Mouse (Mus musculus) adrenal gland, adult 18-20 months (tissue): ENCODE results near the gene Ehd4. TPM values are rescaled to one million over a fixed set of nuclear protein-coding genes. Genes with fewer than 3 reads are reported as not detected.

Source experiments
- DNase-seq, 2 experiments: peaks; one replicate each; pipeline ENCODE4 v3.0.0; 2021 to 2022; ENCODE audit warnings: low spot score in 2 of 2
- total RNA-seq, 2 experiments: library from RNA; stranded (reverse); gene quantifications; 1 replicate in 1 of 2; 2 replicates in 1 of 2; pipeline ENCODE4 v1.2.3; 2021

Ehd4 gene
- total RNA-seq, 2 experiments from 2014 or later = 34.4 to 39.2 TPM

DNA sequence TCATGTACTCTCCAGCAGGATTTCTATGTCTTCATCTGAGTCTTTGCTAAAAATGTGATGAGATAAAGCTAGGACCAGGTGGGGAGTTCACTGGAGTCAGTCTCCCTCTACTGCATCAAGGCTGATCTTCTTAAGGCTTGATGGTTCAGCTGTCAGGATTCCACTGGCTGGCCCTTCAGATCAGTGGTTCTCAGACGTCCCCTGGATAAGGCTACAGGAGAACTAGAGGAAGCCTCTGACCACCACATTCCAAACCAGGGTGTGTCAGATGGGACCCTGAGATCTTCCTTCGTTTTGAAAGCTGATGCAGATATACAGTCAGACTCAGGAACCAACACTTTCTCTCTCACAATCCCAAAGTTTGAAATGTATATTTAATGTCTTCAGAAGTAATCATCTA lies 7.0 kb downstream of the Ehd4 start:
- no peak for DNase-seq

DNA sequence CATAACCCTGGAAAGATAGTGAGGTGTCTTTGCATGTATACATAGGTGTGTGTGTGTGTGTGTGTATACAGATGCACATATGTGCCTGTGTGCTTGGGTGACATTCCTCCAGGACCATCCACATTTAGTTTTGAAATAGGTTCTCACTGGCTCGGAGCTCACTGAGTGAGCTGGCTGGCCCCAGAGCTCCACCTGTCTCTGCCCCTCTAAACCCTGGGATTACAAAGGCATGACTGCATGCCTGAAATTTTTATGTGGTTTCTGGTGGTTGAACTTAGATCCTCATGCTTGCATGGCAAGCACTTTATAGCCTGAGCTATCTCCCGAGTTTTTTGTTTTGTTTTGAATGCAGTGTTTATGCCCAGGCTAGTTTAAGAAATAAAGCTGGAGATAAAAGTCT lies 7.9 kb downstream of the Ehd4 start:
- no peak for DNase-seq

DNA sequence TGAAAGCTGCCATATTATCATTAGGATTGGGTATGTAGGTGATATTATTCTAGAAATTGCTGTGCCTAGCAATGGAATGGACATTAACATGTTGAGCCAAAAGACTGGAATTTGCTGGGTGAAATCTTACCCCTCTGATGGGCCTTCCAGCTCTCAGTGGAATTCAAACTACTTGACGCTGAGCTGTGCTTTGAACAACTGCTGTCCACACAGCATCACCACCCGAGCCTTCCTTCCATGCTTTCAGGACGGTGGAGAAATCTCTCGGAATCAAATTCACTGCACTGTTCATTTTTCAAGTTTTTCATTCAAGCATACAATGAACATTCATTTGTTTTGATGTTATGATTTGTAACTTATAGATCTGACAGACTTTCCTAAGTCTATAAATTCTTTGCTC lies 10.0 kb downstream of the Ehd4 start:
- no peak for DNase-seq

DNA sequence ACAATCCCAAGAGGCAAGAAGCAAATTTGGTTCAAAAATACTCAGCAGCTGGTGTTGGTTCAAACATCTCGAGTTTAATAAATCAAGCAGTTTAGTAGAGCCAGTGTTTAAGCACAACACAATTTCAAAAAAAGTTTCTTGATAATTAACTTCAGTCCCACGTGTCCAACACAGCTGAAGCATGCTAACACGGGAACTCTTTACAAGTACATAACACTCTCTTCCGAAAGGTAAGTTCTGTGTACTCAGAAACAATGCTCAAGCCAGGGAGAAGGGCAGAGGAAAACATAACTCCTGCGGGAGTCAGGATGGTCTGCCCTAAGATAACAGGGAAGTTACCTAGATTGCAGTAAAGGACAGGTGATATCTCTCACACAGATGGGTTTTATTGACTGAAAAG lies 12.1 kb downstream of the Ehd4 start:
- no peak for DNase-seq

DNA sequence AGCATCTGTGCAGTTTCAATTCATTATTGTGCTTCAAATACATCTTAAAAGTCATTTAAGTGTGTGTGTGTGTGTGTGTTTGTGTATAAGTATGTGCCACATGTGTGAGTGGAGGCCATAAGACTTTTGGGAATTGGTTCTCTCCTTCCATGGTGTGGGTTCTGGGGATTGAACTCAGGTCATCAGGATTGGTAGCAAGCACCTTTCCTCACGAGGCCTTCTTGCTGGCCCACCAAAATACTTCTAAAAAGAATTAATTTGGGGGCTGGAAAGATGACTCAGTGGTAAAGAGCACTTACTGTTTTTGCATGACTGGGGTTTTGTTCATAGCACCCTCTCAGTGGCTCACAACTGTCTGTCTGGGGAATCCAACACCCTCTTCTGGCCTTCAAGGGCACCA lies 12.7 kb downstream of the Ehd4 start:
- no peak for DNase-seq

DNA sequence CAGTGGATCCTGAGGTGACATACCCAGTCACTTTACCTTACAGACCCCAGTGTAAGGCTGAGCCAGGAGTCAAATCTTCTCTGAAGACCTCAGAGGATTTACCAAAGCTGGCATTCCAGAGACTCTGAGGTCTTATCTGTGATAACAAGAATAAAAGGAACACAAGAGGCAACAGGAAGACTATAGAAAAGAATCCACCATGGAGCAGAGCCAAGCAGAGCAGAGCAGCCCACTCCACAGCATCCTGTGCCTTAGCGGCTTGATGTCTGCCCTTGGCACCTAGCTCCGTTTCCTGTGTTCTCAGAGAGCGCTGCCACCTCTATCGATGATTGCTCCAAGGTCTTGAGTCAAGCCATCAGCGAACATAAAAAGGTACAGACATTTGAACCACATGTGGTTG lies 14.1 kb downstream of the Ehd4 start:
- DNase-seq = no peak

DNA sequence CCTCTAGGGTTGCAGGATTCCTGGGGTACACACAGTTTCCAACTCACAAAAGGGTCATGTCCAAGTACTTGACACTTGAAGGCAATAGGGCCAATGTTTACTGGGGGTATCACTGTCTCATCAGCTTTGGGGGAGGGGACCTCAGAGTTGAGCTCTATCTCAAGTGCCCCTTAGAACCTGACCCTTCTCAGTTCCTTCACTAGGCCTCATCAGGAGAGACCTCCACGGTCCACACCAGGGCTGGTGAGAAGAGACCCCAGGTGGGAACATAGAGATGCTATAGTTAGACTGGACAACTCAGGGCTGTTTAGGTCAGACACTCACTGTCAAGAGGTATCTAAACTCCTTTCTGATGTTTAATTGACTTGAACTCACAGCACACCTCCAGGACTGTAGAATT lies 15.3 kb downstream of the Ehd4 start:
- DNase-seq = no peak

DNA sequence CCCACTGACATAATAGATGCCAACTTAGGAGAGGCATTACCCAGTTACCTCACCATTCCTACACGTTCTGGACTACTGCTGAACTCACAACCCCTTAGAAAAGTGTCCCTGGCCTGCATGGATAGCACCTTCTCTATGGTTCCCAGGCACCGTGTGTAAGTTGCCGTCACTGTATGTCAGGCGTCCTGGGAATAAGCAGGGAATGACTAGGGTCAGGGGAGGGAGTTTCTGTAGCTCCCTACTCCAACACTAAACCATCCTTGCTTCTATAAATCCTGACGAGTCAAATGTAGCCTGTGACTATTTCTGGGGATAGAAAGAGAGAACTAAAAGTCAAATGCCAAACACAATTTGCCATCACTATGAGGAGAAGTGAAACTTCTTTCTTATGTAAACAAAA lies 17.1 kb downstream of the Ehd4 start:
- no peak for DNase-seq

DNA sequence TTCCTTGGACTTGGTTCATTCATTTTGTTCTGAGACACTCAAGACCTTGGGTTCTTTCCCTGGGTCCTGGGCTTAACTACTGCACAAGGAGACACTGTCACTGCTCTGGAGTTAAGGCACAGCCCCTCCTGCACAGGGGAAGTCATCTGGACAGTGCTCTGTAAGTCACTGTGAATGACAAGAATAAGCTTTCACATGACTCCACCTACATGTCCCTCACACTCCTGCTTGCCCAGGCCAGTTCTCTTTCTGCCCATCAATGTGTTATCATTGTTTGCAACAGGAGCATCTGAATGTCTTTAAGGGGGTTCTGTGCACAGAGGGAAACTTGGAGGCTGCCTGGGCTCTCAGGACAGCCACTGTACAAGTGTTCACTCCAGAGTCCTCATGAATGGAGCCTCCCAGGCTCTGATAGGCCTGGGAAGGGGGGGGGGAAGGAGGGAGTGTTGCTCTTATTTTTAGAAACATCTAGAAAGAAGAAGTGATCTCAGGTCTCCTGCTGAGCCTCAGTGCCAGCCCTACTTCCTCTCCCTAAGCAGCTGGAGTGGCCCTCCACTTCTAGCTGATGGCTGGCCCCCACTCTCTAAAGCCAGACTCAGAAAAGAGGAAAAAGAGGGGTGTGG lies 19.8 kb downstream of the Ehd4 start:
- DNase-seq = no peak

DNA sequence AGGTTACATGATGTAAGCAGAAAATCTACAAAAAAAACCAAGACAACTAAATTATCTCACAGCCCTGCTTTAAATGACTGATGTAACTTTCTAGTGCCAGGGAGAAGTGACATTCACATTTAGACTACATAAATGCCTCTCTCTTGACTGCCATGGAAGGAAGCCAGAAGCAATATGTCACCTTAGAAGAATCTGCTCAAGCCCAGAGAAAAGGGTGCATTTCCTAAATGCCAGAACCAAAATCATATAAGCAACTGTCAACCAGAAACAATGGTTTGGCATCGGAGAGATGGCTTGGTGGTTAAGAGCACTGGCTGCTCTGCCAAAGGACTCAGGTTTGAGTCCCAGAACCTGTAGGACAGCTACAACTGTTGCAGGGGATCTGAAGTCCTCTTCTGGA lies 22.5 kb downstream of the Ehd4 start:
- DNase-seq = no peak

DNA sequence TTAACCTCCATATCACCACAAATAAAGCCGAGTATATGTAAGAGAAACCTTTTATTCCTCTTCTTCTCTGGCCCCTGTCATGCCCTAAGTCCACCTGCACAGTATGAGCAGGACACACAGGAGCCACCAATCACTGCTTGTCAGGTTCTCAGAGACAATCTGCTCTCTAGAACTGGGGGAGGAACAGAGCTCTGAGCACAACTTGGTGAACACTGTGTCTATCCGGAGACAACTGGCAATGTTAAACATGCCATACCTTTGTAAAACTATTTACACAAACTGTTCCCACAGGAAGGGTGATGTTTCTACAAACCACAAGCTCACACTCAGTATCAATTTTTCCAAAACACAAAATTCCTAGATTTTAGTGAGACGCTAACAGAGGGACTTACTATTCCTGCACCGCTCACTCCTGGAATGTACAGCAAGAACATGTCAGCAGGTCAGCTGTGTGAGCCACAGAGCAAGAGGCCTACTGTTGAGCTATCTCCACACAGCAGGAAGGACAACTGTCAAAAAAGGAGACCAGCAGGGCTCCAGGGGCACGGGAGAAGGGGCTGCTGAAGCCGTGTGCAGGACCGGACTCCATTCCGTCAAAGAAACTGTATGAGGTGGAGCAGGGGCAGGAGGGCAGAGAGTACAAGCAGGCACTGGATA lies 25.0 kb downstream of the Ehd4 start:
- DNase-seq = no peak

DNA sequence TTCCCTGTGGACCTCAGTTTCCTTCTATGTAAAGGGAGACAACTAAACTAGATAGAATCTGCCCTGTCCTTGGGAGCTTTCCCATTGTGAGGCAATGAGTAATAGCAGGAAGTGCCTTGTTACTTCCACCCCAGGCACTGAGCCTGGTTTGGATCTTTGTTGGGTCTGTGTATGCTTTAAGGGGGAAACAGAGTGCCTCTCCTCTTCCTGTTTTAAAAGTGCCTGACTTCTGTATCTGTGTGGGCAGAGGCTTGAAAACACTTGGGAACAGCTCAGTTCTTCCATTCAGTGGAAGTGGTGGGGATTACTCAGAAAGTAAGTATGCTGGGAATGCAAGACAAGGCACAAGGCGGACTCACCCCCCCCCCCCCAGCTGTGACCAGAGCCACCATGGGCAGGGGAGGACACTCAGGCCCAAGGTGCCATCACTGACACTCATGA lies 25.8 kb downstream of the Ehd4 start:
- no peak for DNase-seq

DNA sequence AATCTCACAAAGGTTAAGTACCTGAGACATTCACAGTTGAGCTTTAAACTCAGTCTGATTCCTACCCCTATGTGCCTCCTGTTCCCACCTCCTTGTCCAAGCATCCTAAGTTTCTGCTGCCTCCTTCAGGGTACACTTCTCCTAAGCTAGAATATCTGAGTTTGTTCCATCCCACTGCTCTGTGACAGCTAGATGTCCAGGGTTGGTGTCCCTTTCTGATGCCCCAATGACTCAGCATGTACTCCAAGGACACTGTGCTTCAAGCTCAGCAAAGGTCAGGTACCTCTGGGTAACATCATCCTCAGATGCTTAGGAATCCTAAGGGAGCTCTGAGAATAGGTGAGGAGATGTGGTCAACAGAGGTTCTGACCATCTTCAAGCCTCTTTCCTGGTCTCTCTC lies 26.4 kb downstream of the Ehd4 start:
- DNase-seq = no peak

DNA sequence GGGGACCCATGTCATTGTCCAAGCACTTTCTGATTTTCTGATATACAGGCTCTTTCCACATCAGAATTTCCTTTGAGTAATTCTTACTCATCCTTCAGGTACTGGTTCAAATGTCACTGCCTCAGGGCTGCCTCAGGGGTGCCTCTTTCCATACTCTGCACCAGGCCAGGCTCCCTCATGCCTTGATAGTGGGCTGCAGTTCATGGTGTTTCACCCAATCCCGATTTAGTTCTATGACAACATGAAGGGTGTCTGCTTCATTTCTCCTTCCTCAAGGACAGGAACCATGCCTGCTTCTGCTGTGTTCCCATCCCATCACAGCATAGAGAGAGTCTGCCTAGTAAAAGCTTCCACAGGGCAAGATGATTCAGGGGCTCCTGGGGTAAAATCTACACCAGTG lies 27.5 kb downstream of the Ehd4 start:
- no peak for DNase-seq

DNA sequence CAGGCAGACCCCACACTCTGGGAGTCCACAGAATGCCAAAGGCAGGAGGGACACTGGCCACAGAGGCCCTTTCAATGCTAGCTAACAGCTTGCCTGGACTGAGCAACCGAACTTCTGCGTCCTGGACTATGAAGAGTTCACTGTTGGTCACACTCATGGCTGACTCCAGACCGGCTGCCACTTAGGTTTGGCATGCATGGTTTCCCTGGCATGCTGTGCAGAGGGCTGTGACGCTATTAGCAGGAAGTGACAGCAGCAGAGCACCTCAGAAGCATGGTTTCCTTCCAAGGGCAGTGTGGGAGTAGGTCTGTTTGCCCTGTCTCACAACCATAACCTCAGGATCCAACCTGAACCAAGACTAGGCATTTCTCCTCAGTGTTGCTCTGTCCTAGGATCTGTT lies 28.0 kb downstream of the Ehd4 start:
- DNase-seq = no peak

DNA sequence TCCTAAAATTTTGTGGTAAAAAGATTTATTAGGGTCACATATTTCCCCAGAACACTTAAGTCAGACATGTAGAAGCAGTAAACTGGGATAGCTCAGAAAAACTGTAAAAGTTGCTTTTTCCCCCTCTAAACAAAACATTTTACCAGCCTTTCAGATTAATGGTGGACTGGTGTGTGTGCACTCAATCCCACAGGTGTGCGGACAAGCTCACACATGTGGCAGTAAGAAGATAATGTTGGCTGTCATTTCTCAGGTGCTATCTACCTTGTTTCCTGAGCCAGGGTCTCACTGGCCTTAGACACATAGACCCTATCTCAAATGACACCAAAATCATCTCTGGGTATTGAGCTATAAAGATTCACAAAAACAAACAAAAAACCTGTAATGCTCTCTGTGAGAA lies 28.9 kb downstream of the Ehd4 start:
- no peak for DNase-seq

DNA sequence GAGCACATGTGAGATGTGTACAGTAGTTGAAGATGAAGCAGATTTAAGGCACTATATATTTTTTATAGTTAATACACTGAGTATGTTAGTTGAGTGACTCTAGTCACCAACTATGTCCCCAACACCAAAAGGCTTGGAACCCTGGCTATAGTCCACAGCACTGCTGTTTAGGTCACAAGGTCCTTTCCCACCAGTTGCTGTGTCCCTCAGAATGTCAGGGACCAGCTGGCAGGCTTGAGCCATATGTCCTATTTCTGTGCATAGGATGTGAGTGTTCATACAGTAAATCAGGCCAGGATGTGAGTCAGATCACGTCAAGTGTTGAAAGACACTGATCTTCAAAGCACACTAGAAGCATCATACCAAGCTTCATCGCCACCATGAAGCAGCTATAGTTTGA lies 29.5 kb downstream of the Ehd4 start:
- no peak for DNase-seq

DNA sequence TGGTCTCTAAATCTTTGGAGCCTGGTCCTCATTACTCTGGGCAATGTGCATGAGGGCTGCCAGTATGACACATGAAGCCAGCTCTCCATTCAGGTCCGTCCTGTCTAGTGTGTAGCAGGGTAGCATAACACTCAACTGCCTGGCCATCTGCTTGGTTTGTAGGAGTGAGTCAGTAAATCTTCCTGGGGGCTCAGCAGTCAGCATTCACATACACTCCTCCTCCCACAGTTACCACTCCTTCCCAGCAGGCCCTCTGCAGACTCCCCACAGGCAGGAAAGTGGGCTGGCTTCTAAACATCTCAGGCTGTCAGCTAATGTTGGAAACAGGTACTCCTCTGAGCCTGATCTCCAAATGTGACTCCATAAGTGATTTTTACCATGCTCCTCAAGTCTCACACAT lies 30.3 kb downstream of the Ehd4 start:
- no peak for DNase-seq

DNA sequence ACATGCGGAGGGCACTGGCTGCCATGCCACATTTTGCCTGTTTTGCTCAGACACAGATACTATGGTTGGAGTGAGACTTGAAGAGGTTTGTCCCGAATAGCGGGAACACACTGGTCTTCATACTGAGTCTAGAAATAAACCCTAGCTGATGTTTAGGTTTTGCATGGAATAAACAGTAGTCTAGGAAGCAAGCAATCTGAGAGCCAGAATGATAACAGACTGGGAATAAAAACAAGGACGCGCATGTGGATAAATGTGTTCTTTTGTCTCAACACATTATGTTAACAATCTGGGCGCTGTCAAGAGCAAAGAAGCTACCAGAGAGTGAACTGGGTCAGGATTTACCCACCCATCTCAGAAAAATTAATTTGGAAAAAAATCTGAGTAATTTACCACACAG lies 31.4 kb downstream of the Ehd4 start:
- DNase-seq = no peak

DNA sequence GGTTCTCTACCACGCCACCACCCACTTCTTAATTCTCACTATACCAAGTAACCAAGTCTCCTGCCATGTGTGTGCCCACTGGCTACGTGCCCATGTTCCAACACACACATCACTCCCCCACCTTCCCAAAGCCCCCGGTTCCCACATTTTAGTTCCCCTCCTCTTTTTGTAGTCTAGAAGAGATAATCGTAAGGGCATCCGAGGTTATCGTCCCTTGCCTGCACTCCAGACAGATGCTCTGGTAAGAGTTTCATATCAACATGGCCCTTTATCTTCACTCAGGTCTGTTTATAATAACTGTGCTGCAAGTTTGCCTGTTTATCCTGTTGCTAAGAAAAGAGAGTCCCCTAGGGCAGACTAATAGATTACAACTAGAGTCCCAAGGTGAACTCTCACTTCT lies 37.1 kb downstream of the Ehd4 start:
- no peak for DNase-seq

DNA sequence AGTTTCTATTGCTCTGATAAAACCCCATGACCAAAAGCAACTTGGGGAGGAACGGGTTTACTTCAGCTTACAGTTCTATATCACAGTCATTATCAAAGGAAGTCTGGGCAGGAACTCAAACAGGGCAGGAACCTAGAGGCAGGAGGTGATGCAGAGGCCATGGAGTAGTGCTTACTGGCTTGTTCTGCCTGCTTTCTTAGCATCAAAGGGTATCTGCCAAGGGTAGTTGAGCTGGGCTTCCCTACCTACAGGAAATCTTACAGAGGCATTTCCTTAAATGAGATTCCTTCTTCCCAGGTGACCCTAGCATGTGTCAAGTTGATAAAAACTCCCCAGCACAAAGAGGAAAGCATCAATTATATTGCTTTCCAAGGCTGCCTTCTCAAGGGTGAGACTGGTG lies 38.0 kb downstream of the Ehd4 start:
- DNase-seq = no peak

DNA sequence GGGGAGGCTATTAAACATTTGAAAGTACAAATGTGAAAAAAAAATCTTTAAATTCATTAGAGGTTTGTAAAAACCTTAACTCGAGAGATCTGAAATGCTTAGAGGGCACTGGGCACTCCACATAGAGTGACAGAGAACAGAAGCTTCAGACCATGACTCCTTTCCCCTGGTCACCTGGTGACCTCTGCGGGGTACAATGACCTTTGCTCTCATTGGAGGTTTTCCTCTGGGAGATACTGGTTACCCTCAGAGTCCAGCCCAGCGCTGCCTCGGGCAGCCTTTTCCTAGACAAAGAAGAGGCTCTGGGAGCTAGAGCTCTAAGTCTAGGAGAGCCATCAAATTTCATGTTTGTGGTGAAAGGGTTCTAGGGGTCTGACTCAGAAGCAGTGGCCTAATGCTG lies 39.4 kb downstream of the Ehd4 start:
- DNase-seq = no peak

DNA sequence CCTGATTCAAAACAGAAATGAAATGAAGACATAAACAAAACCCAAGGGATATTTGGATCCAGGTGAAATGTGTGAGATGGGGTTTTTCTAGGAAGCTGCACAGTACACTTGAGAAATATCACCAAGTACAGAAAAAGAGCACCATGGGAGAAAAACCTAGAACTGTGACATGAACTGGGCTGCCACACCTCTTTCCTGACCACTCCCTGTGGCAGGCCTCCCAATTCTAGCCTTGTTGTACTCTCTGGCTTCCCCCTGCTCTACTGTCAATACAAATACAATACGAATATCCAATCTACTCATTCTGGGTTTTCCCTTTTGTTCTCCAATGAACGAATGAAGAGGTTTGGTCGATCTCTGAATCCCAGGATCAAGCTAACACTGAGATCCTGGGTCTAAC lies 40.4 kb downstream of the Ehd4 start:
- no peak for DNase-seq
